Mouse (Mus musculus) myocyte (in vitro differentiated cells): ENCODE measurements around the gene Cxcr2. TPM values are rescaled to one million over a fixed set of nuclear protein-coding genes. Genes with fewer than 3 reads are reported as not detected.

Experiments
- H3K27me3 ChIP-seq: one replicate; pipeline ENCODE4 v1.6.1; 2011; ENCODE audit not compliant: control insufficient read depth, insufficient read depth, insufficient read length
- H3K36me3 ChIP-seq: one replicate; pipeline ENCODE4 v1.6.1; 2011; ENCODE audit not compliant: control insufficient read depth, insufficient read depth
- H3K4me2 ChIP-seq: one replicate; pipeline ENCODE4 v1.6.1; 2011; ENCODE audit warnings: low read depth, control low read depth
- H3K4me3 ChIP-seq: one replicate; pipeline ENCODE4 v1.5.1; 2011; ENCODE audit warnings: mild to moderate bottlenecking, control low read depth, moderate library complexity
- H3K79me2 ChIP-seq: one replicate; pipeline ENCODE4 v1.6.1; 2011; ENCODE audit not compliant: control insufficient read depth, insufficient read depth
- H3ac ChIP-seq: one replicate; pipeline ENCODE4 v1.6.1; 2011; ENCODE audit not compliant: control insufficient read depth, insufficient read length
- CEBPB ChIP-seq: IDR thresholded peaks from 2 replicates; pipeline ENCODE4 v1.6.1; 2011; ENCODE audit warnings: mild to moderate bottlenecking, moderate library complexity; ENCODE audit not compliant: poor library complexity, insufficient read depth, severe bottlenecking
- E2F4 ChIP-seq: IDR thresholded peaks from one replicate; pipeline ENCODE4 v1.6.1; 2011; ENCODE audit warnings: mild to moderate bottlenecking, control low read depth, moderate library complexity; ENCODE audit not compliant: insufficient read depth
- MAX ChIP-seq: IDR thresholded peaks from one replicate; pipeline ENCODE4 v1.6.1; 2011; ENCODE audit warnings: low read depth, mild to moderate bottlenecking, control low read depth
- MYOD1 ChIP-seq, 3 experiments: IDR thresholded peaks; one replicate each; pipeline ENCODE4 v1.6.1; 2011; ENCODE audit warnings: control low read depth in 2 of 3, low read depth in 2 of 3, mild to moderate bottlenecking in 2 of 3, moderate library complexity in 1 of 3; ENCODE audit not compliant: insufficient read length in 2 of 3, control insufficient read depth in 1 of 3
- MYOG ChIP-seq, 3 experiments: IDR thresholded peaks; one replicate each; pipeline ENCODE4 v1.6.1; 2011; ENCODE audit warnings: control low read depth in 2 of 3, low read depth in 2 of 3, mild to moderate bottlenecking in 2 of 3; ENCODE audit not compliant: insufficient read length in 2 of 3, control insufficient read depth in 1 of 3, insufficient read depth in 1 of 3
- POLR2A ChIP-seq: IDR thresholded peaks from one replicate; pipeline ENCODE4 v1.6.1; 2011; ENCODE audit warnings: low read depth, mild to moderate bottlenecking, control low read depth, moderate library complexity; ENCODE audit not compliant: insufficient read length
- POLR2AphosphoS2 ChIP-seq: IDR thresholded peaks from one replicate; pipeline ENCODE4 v1.6.1; 2011; ENCODE audit warnings: low read depth, control low read depth; ENCODE audit not compliant: insufficient read length
- REST ChIP-seq: IDR thresholded peaks from one replicate; pipeline ENCODE4 v1.6.1; 2011; ENCODE audit warnings: mild to moderate bottlenecking, control low read depth, moderate library complexity; ENCODE audit not compliant: insufficient read depth, insufficient read length
- SRF ChIP-seq: IDR thresholded peaks from one replicate; pipeline ENCODE4 v1.6.1; 2011; ENCODE audit warnings: low read depth; ENCODE audit not compliant: control insufficient read depth, insufficient read length
- TCF12 ChIP-seq: IDR thresholded peaks from one replicate; pipeline ENCODE4 v1.6.1; 2011; ENCODE audit warnings: mild to moderate bottlenecking, control low read depth; ENCODE audit not compliant: poor library complexity, insufficient read depth, severe bottlenecking
- TCF3 ChIP-seq: IDR thresholded peaks from one replicate; pipeline ENCODE4 v1.6.1; 2011; ENCODE audit warnings: low read depth, control low read depth; ENCODE audit not compliant: insufficient read length
- USF1 ChIP-seq: IDR thresholded peaks from one replicate; pipeline ENCODE4 v1.6.1; 2011; ENCODE audit warnings: low read depth, mild to moderate bottlenecking, control low read depth, moderate library complexity
- polyA plus RNA-seq: library from polyadenylated mRNA; unstranded; fragments of >200 nt; fragmentation: generic; extraction: Trizol; gene quantifications from one replicate; pipeline ENCODE4 v1.2.1, GENCODE M21; 2012; ENCODE audit warnings: missing spikeins

Gene Cxcr2
- polyA plus RNA-seq, 1 experiment: not detected

GRCm38 (mm10) chr1:74141781-74142180, 12.0 kb upstream of the Cxcr2 start:
- Histone ChIP-seq H3ac (no peak overlapping the region), H3K4me2 (no peak overlapping the region), H3K36me3 (no peaks in the 10 kb centered on the region), H3K4me3 (no peak overlapping the region), H3K27me3 (no peaks in the 10 kb centered on the region), H3K79me2 (no peaks in the 10 kb centered on the region)
- TF ChIP-seq CEBPB (no peak), MYOG (IDR thresholded peaks at IDR 0.05; ENCODE audit: control insufficient read depth in 1 of 3, insufficient read depth in 1 of 3, insufficient read length in 2 of 3, low read depth in 2 of 3) (no peak), MYOD1 (IDR thresholded peaks at IDR 0.05; ENCODE audit: control insufficient read depth in 1 of 3, insufficient read length in 2 of 3, low read depth in 2 of 3) (no peak)

DNA sequence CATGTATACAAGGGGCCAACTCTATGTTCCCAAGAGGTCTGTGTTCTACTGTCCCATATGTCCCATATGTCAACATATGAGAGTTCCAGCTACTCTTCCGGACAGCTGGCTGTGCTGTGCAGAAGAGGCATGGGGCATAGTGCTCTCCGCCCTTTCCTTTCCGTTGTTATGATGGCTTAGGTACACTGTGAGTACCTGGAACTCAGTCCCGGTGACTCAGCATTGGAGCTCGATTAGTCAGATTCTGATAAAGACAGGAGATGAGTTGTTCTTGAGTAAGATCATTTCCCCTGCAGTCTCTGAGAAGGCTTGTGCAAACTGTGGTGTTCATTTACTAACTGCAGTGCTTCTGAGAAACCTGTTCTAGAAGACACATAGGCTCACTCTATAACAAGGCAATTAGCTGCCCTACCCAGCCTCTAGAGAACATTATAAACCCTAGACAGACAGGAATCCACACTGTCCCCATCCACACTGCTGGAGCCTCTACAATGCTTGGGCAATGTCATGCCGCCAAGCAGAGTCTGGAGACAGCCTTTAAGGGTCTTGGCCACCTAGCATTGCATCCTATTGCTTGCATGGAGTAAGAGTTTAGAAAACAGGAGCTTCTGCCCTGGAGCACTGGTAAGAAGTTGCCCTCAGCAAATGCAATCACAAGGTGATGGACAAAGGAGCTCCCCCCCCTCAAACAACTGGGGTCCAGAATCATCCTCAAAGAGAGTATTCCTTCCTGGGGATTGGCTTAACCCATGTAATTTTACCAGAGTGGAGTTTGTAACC, 4.5 kb upstream of the Cxcr2 start:
- TF ChIP-seq USF1: no peak
- no peak for TF ChIP-seq TCF3
- TF ChIP-seq E2F4: no peak
- TF ChIP-seq MYOG (IDR thresholded peaks at IDR 0.05; ENCODE audit: control insufficient read depth in 1 of 3, insufficient read depth in 1 of 3, insufficient read length in 2 of 3, low read depth in 2 of 3): no peak
- no peak for TF ChIP-seq REST
- no peak for TF ChIP-seq SRF
- TF ChIP-seq MYOD1 (IDR thresholded peaks at IDR 0.05; ENCODE audit: control insufficient read depth in 1 of 3, insufficient read length in 2 of 3, low read depth in 2 of 3): no peak
- no peak for TF ChIP-seq POLR2A
- no peak for TF ChIP-seq TCF12
- TF ChIP-seq CEBPB: no peak
- TF ChIP-seq POLR2AphosphoS2: no peak
- no peak for TF ChIP-seq MAX

DNA sequence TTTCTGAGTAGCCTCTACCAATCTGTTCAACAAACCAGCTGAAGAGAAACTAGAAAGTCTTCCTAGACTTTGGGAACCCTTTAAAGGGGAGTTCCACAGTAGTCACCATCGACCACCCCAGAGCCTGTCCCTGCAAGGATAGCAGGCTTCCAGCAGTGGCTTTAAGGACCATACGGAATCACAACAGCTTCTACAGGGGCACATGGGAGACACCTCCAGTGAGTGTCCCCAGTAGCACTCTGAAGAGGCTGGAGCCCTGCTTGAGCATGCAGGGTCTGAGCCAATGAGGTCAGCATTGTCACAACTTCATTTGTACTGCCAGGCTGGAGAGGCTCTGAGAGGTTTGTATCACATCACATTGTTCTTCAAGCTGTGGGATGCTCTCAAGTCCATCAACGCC, 3.7 kb upstream of the Cxcr2 start:
- H3K36me3 ChIP-seq: no peaks in the 10 kb centered on the region

More for the DNA sequence above, 4.5 kb upstream of the Cxcr2 start:
- Histone ChIP-seq H3K27me3 (peaks cover 8% of the 10 kb centered on the region), H3K4me2 (no peak overlapping the region), H3K36me3 (no peaks in the 10 kb centered on the region), H3K4me3 (no peak overlapping the region), H3K79me2 (no peaks in the 10 kb centered on the region), H3ac (no peak overlapping the region)

DNA sequence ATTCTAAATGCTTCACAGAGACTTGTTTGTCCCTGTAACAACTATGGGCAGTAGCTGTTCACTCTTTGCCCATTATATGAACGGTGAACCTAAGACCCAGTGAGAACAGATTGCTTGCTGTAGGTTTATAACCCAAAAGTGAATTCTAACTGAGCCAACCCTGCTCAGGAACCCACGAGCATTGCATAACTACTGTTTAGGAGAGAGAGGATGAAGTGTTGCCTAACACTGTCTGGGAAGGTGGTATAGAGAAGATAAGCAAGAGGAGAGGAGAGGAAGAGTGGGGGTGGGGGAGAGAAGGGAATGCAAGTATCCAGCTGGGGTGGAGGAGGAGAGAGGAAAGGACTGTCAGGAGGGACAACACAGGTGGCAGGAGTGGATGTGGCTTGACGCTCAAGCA, 2.7 kb upstream of the Cxcr2 start:
- peaks cover 8% of the 10 kb centered on the region for H3K27me3 ChIP-seq
- H3K36me3 ChIP-seq: no peaks in the 10 kb centered on the region
- no peaks in the 10 kb centered on the region for H3K79me2 ChIP-seq
- no peak overlapping the region for H3ac ChIP-seq
- H3K4me3 ChIP-seq: no peak overlapping the region
- H3K4me2 ChIP-seq: no peak overlapping the region
- TF ChIP-seq TCF12 (no peak), REST (no peak), MYOD1 (IDR thresholded peaks at IDR 0.05; ENCODE audit: control insufficient read depth in 1 of 3, insufficient read length in 2 of 3, low read depth in 2 of 3) (no peak), TCF3 (no peak), POLR2A (no peak), MYOG (IDR thresholded peaks at IDR 0.05; ENCODE audit: control insufficient read depth in 1 of 3, insufficient read depth in 1 of 3, insufficient read length in 2 of 3, low read depth in 2 of 3) (no peak), USF1 (no peak), SRF (no peak), CEBPB (no peak), E2F4 (no peak), MAX (no peak), POLR2AphosphoS2 (no peak)

More for the DNA sequence above, 3.7 kb upstream of the Cxcr2 start:
- H3K27me3 ChIP-seq: peaks cover 8% of the 10 kb centered on the region
- no peaks in the 10 kb centered on the region for H3K79me2 ChIP-seq
- H3K4me2 ChIP-seq: no peak overlapping the region
- no peak for TF ChIP-seq TCF12
- TF ChIP-seq SRF: no peak
- no peak for TF ChIP-seq MAX
- H3K4me3 ChIP-seq: no peak overlapping the region
- no peak overlapping the region for H3ac ChIP-seq

DNA sequence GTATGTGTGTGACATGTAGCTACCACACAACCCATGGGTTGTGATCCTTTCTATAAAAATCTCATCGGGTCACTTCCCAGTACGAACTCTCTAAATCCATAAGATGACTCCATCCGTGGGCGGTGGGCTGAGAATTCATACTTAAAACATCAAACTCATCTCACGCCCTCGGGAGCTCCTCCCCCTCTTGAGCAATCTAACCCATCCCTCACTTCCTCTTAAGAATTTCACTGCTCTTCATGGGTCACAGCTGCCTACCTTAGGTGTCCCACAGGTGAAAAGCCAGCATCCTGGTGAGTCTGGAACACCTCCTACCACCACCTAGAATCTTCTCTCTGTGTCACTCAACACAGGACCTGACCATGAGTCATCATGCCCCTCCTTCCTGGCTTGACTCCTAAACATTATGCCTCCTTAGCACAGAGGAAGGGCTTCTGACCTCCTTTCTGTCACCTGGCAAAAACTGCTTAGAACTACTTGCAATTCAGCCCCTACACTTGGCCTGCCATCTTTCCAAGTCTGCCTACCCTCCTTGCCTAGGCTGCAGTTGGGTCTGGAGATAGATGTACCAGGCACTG, 1.7 kb downstream of the Cxcr2 start:
- Histone ChIP-seq H3K36me3 (no peaks in the 10 kb centered on the region), H3K79me2 (no peaks in the 10 kb centered on the region), H3K4me3 (no peak overlapping the region), H3ac (no peak overlapping the region), H3K27me3 (peaks cover 8% of the 10 kb centered on the region), H3K4me2 (no peak overlapping the region)
- TF ChIP-seq MYOD1 (IDR thresholded peaks at IDR 0.05; ENCODE audit: control insufficient read depth in 1 of 3, insufficient read length in 2 of 3, low read depth in 2 of 3) (no peak), CEBPB (no peak), MAX (no peak), E2F4 (no peak), SRF (no peak), MYOG (IDR thresholded peaks at IDR 0.05; ENCODE audit: control insufficient read depth in 1 of 3, insufficient read depth in 1 of 3, insufficient read length in 2 of 3, low read depth in 2 of 3) (no peak), TCF12 (no peak), POLR2AphosphoS2 (no peak), POLR2A (no peak), REST (no peak), USF1 (no peak), TCF3 (no peak)
